Mouse (Mus musculus) heart, postnatal 4 days (tissue): ENCODE results near the gene Adap2. TPM values are rescaled to one million over a fixed set of nuclear protein-coding genes. Genes with fewer than 3 reads are reported as not detected.
"Not testable (repeated sequence)": the region's sequence is repeated elsewhere in the genome, so short reads cannot be mapped to it uniquely, and the experiment has no call there.

Experiments
- DNase-seq: peaks from one replicate; pipeline ENCODE4 v3.0.0; 2021
- total RNA-seq, 2 experiments: library from RNA; stranded (reverse); gene quantifications; 2 replicates each; pipeline ENCODE4 v1.2.3; 2021

Gene Adap2
- 1 to 10 TPM; 3.6 to 4.3 TPM for total RNA-seq

DNA sequence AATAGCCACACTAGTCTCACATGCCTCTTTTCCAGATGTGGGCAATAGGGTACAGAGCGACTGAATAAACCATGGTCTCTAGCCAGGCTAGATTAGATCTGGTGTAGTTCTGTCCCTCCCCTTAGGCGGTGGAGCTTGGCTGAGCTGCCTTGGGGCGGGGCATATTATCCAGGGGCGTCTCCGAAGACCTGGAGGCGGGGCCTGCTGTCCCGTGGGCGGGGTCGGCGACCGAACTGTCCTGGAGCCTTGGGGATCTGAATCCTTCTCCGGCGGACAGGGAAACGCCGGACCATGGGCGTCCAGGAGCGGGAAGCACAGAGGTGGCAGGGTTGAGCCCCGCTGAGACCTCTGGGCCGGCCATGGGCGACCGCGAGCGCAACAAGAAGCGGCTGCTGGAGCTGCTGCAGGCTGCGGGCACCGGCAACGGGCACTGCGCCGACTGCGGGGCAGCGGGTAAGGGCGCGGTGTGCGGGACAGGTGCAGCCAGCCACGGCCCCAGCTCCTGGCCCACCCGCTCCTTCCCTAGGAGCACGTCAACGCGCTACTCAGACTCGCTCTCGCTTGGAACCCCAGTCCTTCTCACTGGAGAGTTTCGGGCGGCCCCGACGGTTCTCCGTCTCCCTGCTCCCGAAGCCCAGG lies at the start of gene Adap2:
TSS of gene Adap2 (plus strand) at position 249 of the 639 bp plus-strand sequence.
- DNase-seq, result peak; percentile 92

- no peak for DNase-seq
Measured at GRCm38 (mm10) chr11:80104407-80104806, 49.5 kb upstream of the Adap2 start.

- DNase-seq, result no peak
Measured at GRCm38 (mm10) chr11:80116411-80116810, 37.5 kb upstream of the Adap2 start.

GRCm38 (mm10) chr11:80132050-80132449 lies 21.9 kb upstream of the Adap2 start:
- DNase-seq, result no peak

- DNase-seq, result no peak
Measured at GRCm38 (mm10) chr11:80134744-80135143, 19.2 kb upstream of the Adap2 start.

GRCm38 (mm10) chr11:80135954-80136683 lies 17.8 kb upstream of the Adap2 start:
- DNase-seq, result no peak

DNA sequence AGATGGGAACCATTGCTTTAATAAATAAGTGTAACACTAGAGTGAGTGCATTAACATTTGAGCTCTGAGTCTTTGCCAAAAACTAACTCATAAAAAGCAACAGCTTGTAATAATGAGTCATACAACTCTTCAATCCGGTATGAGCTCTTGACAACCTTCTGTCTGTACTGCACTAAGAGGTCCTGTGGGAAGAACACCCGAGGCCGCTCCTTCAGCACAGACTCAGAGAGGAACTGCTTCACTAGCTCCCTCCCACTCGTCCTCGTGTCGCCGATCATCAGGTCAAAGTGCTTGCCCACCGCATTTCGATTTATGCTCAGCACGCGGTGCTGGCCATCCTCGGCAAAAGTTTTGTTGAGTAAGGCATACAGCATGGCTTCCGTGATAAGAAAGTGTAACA lies 17.1 kb upstream of the Adap2 start:
- DNase-seq, result no peak

- DNase-seq, result no peak
Measured at GRCm38 (mm10) chr11:80137773-80138172, 16.1 kb upstream of the Adap2 start.

DNA sequence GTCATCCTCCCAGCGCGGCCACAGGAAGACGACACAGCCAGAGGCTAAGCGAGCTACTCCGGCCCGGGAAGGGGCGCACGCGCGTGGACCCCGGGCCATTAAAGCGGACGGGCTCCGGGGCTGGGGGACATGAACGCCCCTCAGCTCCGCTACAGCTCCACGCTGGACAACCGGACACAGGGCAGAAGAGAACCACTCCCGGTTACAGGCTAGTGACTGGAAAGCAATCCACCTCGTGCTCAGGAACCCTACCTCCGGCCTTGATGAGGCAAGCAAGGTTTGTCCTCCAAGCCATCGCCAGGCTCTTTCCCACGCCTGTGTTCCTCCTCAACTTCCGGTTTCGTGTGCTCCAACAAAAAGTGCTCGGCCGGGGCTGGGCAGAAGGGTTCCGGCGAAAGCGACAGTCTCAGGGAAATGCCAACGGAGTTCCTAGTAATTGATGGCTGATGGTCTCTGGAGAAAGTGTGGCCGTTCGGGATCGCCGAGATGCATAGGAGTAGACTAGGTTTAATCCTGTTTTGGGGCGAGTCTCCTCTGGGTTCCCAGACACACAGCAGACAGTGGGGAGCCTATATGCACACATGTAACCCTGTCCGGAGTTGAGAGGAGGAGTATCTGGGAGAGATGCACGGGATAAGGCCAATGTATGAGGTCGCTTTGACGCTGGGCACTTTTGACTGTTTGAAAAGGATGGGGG lies 11.9 kb upstream of the Adap2 start, which contains the start of gene Tefm:
TSS of gene Tefm (minus strand) at position 351 of the 697 bp plus-strand sequence.
- DNase-seq, result peak; percentile 88

DNA sequence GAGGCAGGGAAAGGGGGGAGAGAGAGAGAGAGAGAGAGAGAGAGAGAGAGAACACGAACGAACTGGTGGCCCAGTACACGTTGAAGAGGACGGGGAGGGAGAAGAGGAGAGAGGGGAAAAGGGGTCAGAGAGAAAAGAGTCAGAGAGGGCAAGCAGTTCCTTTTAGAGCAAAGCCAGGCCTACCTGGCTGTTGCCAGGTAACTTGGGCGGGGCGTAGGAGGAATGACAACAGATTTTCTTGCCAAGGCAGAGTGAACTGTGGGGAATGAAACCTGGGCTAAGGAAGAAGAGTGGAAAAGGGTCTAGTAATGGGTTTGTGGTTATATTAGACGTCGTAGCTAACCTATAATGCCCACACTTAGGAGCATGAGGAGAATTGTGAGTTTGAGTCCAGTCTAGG lies 11.0 kb upstream of the Adap2 start:
- no peak for DNase-seq

DNA sequence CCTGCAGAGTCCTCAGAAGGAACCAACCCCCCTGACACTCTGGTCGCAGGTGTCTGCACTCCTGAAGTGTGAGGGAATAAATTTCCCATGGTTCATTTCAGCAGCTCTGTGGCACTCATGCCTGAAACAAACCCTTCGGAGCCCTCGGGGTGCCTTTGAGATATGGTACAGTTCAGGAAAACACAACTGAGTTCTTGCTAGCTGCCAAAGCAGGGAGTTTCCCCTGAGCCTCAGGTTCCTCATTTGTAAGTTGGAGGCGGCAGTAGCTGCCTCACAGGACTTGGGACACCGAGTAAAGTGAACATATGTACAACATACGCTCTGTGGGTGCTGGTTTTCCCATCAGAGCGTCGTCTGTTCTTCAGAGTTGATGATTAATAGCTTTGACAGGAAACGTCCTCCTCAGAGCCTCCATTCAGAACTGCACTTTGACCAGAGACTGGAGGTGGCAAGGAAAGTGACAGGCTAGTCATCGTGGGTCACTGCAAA lies 8.1 kb upstream of the Adap2 start:
- DNase-seq, result no peak

- DNase-seq, result no peak
Measured at GRCm38 (mm10) chr11:80147748-80148147, 6.2 kb upstream of the Adap2 start.

DNA sequence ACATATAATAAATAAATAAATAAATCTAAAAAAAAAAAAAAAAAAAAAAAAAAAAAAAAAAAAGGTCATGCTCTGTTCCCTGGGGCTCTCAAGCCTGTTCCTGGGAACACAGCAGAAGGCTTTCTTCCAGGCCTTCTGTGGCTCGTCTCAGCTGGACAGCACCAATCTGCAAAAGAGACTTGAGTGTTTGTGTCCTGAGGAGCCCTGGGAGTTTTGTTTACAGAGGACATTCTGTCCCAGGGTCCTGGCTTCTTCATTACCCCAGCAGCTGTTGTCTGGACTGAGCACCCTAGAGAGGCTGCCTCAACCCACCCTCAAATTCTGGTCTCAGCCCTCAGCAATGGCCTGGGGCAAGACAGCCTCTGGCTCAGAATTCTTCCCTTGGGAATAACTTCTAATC lies 5.6 kb upstream of the Adap2 start:
- peak; percentile 34 for DNase-seq

- not testable (repeated sequence) for DNase-seq
Measured at GRCm38 (mm10) chr11:80148974-80149373, 4.9 kb upstream of the Adap2 start.

DNA sequence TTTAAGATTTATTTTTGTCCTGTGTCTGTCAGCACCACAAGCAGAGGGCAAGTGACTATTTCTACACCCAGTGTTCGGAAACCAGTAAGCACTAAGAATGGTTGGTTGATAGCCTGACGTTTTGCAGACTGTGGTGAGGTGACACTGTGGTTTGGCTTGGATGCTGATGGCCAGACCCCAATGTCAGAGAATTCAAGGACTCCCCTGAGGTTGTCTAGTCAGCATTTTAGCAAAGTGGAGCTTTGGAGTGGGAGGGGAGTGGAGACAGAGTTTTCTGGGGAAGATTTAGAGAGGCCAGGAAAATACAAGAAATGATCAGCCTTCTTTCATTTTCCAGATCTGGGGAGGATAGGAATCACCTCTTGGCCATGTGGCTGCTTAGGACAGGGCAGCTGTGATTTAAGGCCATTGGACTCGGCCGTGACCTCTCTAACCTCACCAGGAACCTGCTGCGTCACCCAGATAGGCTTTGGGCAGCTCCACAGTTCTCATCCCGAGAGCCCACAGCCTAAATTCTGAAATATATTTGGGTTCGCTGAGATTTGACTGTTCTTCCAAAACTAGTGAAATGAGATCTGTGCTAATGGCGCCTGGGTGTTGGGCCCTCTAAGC lies 4.4 kb upstream of the Adap2 start:
- no peak for DNase-seq

DNA sequence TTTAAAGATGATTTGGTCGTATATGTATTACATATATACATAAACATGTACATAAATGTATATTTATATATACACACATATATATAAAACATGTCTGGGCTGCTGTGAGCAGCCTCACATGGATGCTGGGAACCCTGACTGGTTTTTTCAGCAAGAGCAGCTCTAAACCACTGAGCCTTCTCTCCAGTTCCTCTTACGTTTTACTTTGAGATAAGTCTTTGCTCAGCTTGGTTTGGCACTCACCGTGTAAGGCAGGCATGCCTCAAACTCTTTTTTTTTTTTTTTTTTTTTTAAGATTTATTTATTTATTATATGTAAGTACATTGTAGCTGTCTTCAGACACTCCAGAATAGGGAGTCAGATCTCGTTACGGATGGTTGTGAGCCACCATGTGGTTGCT lies 3.3 kb upstream of the Adap2 start:
- DNase-seq, result no peak

DNA sequence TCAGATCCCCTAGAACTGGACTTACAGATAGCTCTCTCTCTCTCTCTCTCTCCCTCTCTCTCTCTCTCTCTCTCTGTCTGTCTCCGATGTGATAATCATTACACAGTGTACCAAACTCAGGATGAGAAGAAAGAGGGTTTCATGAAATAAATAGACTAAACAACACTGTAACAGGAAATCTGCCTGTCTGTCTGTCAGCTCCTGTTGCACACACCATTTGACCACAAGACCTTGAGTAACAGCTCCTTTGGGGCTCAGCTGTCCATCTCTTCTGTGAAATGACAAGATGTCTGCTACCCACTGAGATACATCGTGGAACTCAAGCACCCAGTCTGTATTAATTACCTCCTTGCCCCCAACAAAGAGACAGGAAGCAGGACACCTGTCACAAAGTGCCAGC lies 2.4 kb upstream of the Adap2 start:
- DNase-seq, result no peak

DNA sequence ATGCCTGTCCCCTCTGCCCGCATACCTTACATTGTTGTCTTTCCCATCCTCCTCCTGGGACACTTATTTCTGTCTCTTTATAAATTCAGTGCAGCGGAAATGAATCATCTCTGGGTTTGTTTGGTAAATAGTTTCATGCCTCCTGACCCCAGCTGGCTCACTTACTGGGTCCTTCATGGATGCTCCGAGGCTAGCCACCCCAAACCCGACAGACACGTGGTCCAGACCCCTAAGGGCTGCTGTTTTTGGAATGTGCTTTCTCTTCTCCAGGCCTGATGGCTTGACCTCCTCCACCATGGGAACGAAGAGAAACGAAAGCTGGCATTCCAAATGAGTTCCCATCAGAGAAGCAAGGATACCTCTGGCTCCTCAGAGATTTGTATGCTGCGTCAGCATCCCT lies 1.5 kb upstream of the Adap2 start:
- DNase-seq, result no peak

- DNase-seq, result no peak
Measured at GRCm38 (mm10) chr11:80154501-80154900, 596 bp downstream of the Adap2 start.

DNA sequence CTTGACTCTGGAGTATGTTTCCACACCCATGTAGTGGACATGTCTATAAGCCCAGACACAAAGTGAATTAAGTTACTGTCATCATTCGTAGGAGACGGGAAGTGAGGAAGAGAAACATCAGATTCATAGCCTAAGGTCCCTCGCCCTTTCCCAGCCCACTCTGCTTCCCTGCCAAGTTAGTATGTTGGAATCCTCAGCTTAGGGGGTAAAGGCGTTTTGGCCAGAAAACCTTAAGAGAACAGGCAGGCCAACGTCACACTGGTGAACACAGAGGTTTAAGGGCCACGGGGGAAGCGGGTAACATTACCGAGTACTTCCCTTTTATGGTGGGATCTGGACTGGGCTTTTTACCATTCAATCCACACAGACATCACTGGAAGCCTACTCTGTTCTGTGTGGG lies 1.6 kb downstream of the Adap2 start:
- no peak for DNase-seq

DNA sequence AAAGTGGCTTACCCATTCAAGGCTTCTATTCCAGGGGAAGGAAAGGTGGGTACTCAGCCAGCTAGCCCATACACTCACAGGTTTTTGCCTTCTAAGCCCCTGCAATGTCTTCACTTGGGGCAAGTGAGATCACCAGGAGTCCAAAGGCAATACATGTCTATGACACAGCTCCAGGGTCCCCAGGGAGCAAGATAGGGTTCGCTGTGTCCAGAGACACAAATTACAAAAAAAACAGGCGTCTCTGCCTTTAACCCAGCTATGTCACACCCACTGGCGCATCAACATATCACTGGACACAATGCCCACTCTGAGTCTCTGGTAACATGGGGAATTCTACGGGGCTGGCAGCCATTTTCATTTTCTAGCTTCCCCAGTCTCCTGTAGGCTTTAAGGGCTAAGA lies 2.1 kb downstream of the Adap2 start:
- no peak for DNase-seq

- no peak for DNase-seq
Measured at GRCm38 (mm10) chr11:80156841-80157240, 2.9 kb downstream of the Adap2 start.

DNA sequence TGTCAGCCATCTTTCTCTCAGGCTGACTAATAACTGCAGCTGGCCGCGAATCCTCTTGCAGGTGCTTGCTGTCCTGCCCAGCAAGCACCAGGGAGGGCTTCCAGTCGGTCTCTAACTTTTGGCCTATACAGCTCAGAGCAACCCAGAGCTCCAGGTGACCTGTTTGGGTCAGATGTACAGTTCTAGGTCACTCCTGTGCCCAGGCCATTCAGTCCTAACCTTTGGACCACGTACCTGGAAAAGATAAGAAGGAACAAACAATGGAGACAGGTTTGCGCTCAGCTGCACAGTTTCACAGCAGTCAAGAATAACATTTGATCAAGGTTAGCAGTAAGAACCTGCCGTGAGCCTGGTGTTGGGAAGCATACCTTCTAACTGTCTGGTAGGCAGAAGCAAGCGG lies 5.1 kb downstream of the Adap2 start:
- no peak for DNase-seq
